In the genomic region with DNA sequence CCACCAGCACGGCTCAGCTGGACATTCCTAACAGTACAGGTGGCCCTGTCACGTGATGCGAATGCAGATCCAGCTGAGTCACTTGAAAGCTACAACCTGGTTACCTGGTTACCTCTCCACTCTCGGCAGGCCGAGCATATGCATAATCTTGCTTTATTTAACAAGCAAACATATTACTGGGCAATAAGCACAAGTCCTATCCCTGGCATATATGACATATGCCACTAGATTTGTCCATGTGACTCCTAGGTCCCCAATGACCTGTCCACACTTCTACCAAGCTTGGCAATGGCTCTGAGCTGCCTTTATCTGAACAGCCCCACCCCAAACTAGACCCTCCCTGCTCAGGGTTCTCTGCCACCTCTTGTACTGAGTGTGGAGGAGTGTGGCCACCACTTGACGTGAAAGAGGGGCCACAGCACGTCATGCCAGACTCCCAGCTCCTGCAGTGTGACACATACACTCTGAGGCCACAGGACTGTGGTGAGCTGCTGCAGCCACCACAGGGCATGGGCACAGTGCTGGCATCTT, we compare ENCODE assay signal across 10 mouse cellular contexts. TPM values are rescaled to one million over a fixed set of nuclear protein-coding genes. Genes with fewer than 3 reads are reported as not detected.
DNase-seq lines count a peak whose midpoint lies in the region; ATAC-seq and TF ChIP-seq lines count a peak whose summit lies in the region.
"Had no signal": no experiment of that assay in that cellular context is flagged by ENCODE, and none has a peak within 500 bp of the region (broad histone marks: within the 10 kb centered on the region; RNA-seq: fewer than 3 reads in every experiment).

No protein-coding gene starts in this region.

- no peak overlapping the region; the same call in 1 of the 2 replicates for H3K9ac ChIP-seq in heart, embryonic 16.5 days (ENCODE audit: low read length)
- H3K9ac ChIP-seq in intestine, postnatal 0 days (ENCODE audit: low read depth, low read length), result no peak overlapping the region
- H3K9ac ChIP-seq in neural tube, embryonic 15.5 days (replicated peaks), result no peak overlapping the region
- H3K9ac ChIP-seq: liver, embryonic 15.5 days had no signal

- 55% methylated on average over 7 of the region's 7 CpGs for WGBS in heart, embryonic 16.5 days
- WGBS in lung, adult 2 months, result 67% methylated on average over 7 of the region's 7 CpGs
- WGBS in intestine, postnatal 0 days, result 61% methylated on average over 7 of the region's 7 CpGs
- WGBS in neural tube, embryonic 15.5 days, result 87% methylated on average over 7 of the region's 7 CpGs

- no peak for TF ChIP-seq POLR2A in lung, adult 2 months (IDR thresholded peaks at IDR 0.05; ENCODE audit: borderline replicate concordance, extremely low read depth, low read depth, low read length)

- DNase-seq in heart, postnatal 4 days, result no peak
- peak; percentile 63 to 83 for DNase-seq in lung, adult 18-20 months
- DNase-seq in lung, adult 2 months, result no peak
- DNase-seq: kidney, postnatal 14 days had no signal

- H3K27ac ChIP-seq in heart, embryonic 16.5 days (ENCODE audit: low read length), result peak overlapping the region; percentile 95
- H3K27ac ChIP-seq in intestine, postnatal 0 days (ENCODE audit: low read depth, low read length), result no peak overlapping the region
- H3K27ac ChIP-seq in neural tube, embryonic 15.5 days (replicated peaks), result 0 out of 2 replicates have a peak overlapping the region, but pooled peaks have one; percentile 9
- H3K27ac ChIP-seq: liver, embryonic 15.5 days had no signal

- H3K4me3 ChIP-seq in heart, embryonic 16.5 days (ENCODE audit: low read length), result no peak overlapping the region
- no peak overlapping the region for H3K4me3 ChIP-seq in lung, adult 2 months (replicated peaks; ENCODE audit: extremely low read depth, low read depth, low read length)
- H3K4me3 ChIP-seq in intestine, postnatal 0 days (ENCODE audit: low read depth, low read length), result no peak overlapping the region
- no peak overlapping the region for H3K4me3 ChIP-seq in neural tube, embryonic 15.5 days (replicated peaks)
- H3K4me3 ChIP-seq: liver, embryonic 15.5 days had no signal

- H3K4me1 ChIP-seq in heart, embryonic 16.5 days (ENCODE audit: control insufficient read depth, insufficient read depth, low read length), result peaks cover 88% of the 10 kb centered on the region
- H3K4me1 ChIP-seq in lung, adult 2 months (ENCODE audit: control insufficient read depth, insufficient read depth, low read length), result peaks cover 49% of the 10 kb centered on the region
- 0 out of 2 replicates have a peak, but pooled peaks cover 9% of the 10 kb centered on the region for H3K4me1 ChIP-seq in intestine, postnatal 0 days (replicated peaks; ENCODE audit: control insufficient read depth, insufficient read depth, low read length)
- peaks cover 92% of the 10 kb centered on the region for H3K4me1 ChIP-seq in neural tube, embryonic 15.5 days

- H3K36me3 ChIP-seq in heart, embryonic 16.5 days (ENCODE audit: control insufficient read depth, insufficient read depth), result peaks cover 3% of the 10 kb centered on the region; the same call in 1 of the 2 replicates
- H3K36me3 ChIP-seq in intestine, postnatal 0 days (ENCODE audit: control insufficient read depth, insufficient read depth), result no peaks in the 10 kb centered on the region
- 0 out of 2 replicates have a peak, but pooled peaks cover 3% of the 10 kb centered on the region for H3K36me3 ChIP-seq in neural tube, embryonic 15.5 days

- no peak overlapping the region for H3K4me2 ChIP-seq in heart, embryonic 16.5 days (ENCODE audit: low read depth, low read length)
- H3K4me2 ChIP-seq in intestine, postnatal 0 days (replicated peaks; ENCODE audit: low read depth), result no peak overlapping the region
- H3K4me2 ChIP-seq in neural tube, embryonic 15.5 days, result no peak overlapping the region
- H3K4me2 ChIP-seq: liver, embryonic 15.5 days had no signal

- no peak for ATAC-seq in heart, embryonic 16.5 days (replicated peaks; ENCODE audit: extremely low read depth, insufficient read depth, low FRiP score)
- ATAC-seq in intestine, postnatal 0 days, result peak; percentile 62
- no peak for ATAC-seq in neural tube, embryonic 15.5 days (ENCODE audit: low FRiP score)
- ATAC-seq in cerebellum, adult (ENCODE audit: insufficient number of reproducible peaks, low FRiP score, low TSS enrichment), result no peak
- ATAC-seq: forebrain, embryonic 16.5 days had no signal

- H3K27me3 ChIP-seq in heart, embryonic 16.5 days (ENCODE audit: control insufficient read depth, insufficient read depth, low read length), result no peaks in the 10 kb centered on the region
- no peaks in the 10 kb centered on the region for H3K27me3 ChIP-seq in intestine, postnatal 0 days (replicated peaks; ENCODE audit: control insufficient read depth, insufficient read depth, low read length)
- no peaks in the 10 kb centered on the region for H3K27me3 ChIP-seq in neural tube, embryonic 15.5 days (replicated peaks)
- H3K27me3 ChIP-seq: liver, embryonic 15.5 days had no signal

- no peaks in the 10 kb centered on the region for H3K9me3 ChIP-seq in heart, embryonic 16.5 days (replicated peaks; ENCODE audit: control insufficient read depth, low read length)
- no peaks in the 10 kb centered on the region for H3K9me3 ChIP-seq in intestine, postnatal 0 days (ENCODE audit: control insufficient read depth)
- no peaks in the 10 kb centered on the region for H3K9me3 ChIP-seq in neural tube, embryonic 15.5 days (replicated peaks)
- H3K9me3 ChIP-seq: liver, embryonic 15.5 days had no signal

- TF ChIP-seq CTCF in lung, adult 2 months (IDR thresholded peaks at IDR 0.05; ENCODE audit: insufficient read depth, low read length), result no peak
- TF ChIP-seq CTCF in intestine, postnatal 0 days (IDR thresholded peaks at IDR 0.05; ENCODE audit: low read depth), result no peak

RNA-seq across cellular contexts. Expression of a gene that starts 15.7 kb away (rescaled TPM):
- polyA plus RNA-seq in heart, embryonic 16.5 days (2015; fragmentation: Nextera tagmentation; extraction: Ambion mirVana), result 58.7 and 61.4 TPM in 2 replicates
- total RNA-seq in heart, postnatal 4 days (2021), result 10 to 100 TPM; 42.3 to 49.1 TPM
- 36.6 and 39.3 TPM in 2 replicates for polyA plus RNA-seq in lung, adult 2 months (2012; rRNA removed)
- 16.7 and 17.8 TPM in 2 replicates for polyA plus RNA-seq in intestine, postnatal 0 days (2015; fragmentation: Nextera tagmentation; extraction: Ambion mirVana)
- polyA plus RNA-seq in neural tube, embryonic 15.5 days (2015; fragmentation: Nextera tagmentation; extraction: Ambion mirVana), result 48.8 and 50.4 TPM in 2 replicates

RNA-seq across cellular contexts. Expression of a gene that starts 42.9 kb away (rescaled TPM):
- polyA plus RNA-seq in heart, embryonic 16.5 days (2015; fragmentation: Nextera tagmentation; extraction: Ambion mirVana), result 11.2 and 11.7 TPM in 2 replicates
- total RNA-seq in heart, postnatal 4 days (2021), result 10 to 100 TPM; 29.6 to 42.2 TPM
- polyA plus RNA-seq in lung, adult 2 months (2012; rRNA removed), result 31.9 and 36.4 TPM in 2 replicates
- polyA plus RNA-seq in intestine, postnatal 0 days (2015; fragmentation: Nextera tagmentation; extraction: Ambion mirVana), result 18.3 and 22.6 TPM in 2 replicates
- polyA plus RNA-seq in neural tube, embryonic 15.5 days (2015; fragmentation: Nextera tagmentation; extraction: Ambion mirVana), result 24.1 and 31.0 TPM in 2 replicates

Comparison
In these comparisons a context has a peak if more than half of its experiments do, and no peak if none do; other contexts are left out.
1. DNase-seq: peak in lung, adult 18-20 months (2 of 2); none in heart, postnatal 4 days (single experiment) and lung, adult 2 months (single experiment).